In genomic region chr7:35594311-35594710, GRCm38 (mm10) we compare ENCODE assay signal across 21 mouse cellular contexts. TPM values are rescaled to one million over a fixed set of nuclear protein-coding genes. Genes with fewer than 3 reads are reported as not detected.
"Had no signal": no experiment of that assay in that cellular context is flagged by ENCODE, and none has a peak within 500 bp of the region (broad histone marks: within the 10 kb centered on the region; RNA-seq: fewer than 3 reads in every experiment).

No protein-coding gene starts in this region.

- DNase-seq: cerebellum, adult 9-11 months; cerebellum, postnatal 10 days; cerebellum, postnatal 14 days; cerebellum, postnatal 25 days; cerebellum, postnatal 36 days; embryo, embryonic 11 days; forebrain, postnatal 0 days; gastrocnemius, adult 2 months; gastrocnemius, postnatal 10 days; gastrocnemius, postnatal 14 days; gastrocnemius, postnatal 25 days; gastrocnemius, postnatal 36 days; heart, adult 11 months; heart, adult 18-20 months; heart, adult 2 months had no signal

RNA-seq across cellular contexts. Expression of gene Rgs9bp, which starts 8.9 kb away (rescaled TPM):
- total RNA-seq: heart, adult 8-10 months had no signal

RNA-seq across cellular contexts. Expression of gene Tdrd12, which starts 56.8 kb away (rescaled TPM):
- total RNA-seq: common myeloid progenitor, adult 5-6 weeks; gastrocnemius, adult 18-20 months; gastrocnemius, adult 2 months; gastrocnemius, adult 8-10 months; gastrocnemius, postnatal 14 days; gastrocnemius, postnatal 25 days; gastrocnemius, postnatal 36 days; gastrocnemius, postnatal 4 days; granulocyte monocyte progenitor cell, adult 5-6 weeks had no signal
